Mouse (Mus musculus): ENCODE results near the gene Mfap3l.

- TF ChIP-seq CTCF (IDR thresholded peaks at IDR 0.05) (no peak), EP300 (IDR thresholded peaks at IDR 0.05; ENCODE audit: insufficient read depth, low read depth, low read length) (no peak), POLR2A (IDR thresholded peaks at IDR 0.05; ENCODE audit: insufficient read depth, low read depth, low read length) (no peak)
These were observed 3.6 kb upstream of the Mfap3l start for GRCm38 (mm10) chr8:60629059-60629458.

Data from heart, adult 2 months (tissue).